In genomic region chr8:85299434-85300077, GRCm38 (mm10) we compare ENCODE assay signal across 8 mouse cellular contexts. TPM values are rescaled to one million over a fixed set of nuclear protein-coding genes. Genes with fewer than 3 reads are reported as not detected.
DNase-seq lines count a peak whose midpoint lies in the region; ATAC-seq and TF ChIP-seq lines count a peak whose summit lies in the region.

Gene Orc6, plus strand, starts transcription at chr8:85299632.
Gene Vps35, minus strand, starts transcription at chr8:85299802.

- ATAC-seq in forebrain, embryonic 11.5 days (replicated peaks; ENCODE audit: low FRiP score) = peak; percentile 98
- peak; percentile 98 for ATAC-seq in heart, embryonic 16.5 days (replicated peaks; ENCODE audit: extremely low read depth, insufficient read depth, low FRiP score)
- ATAC-seq in liver, embryonic 15.5 days (ENCODE audit: insufficient read depth) = peak; percentile 98
- peak; percentile 98 for ATAC-seq in neural tube, embryonic 12.5 days (ENCODE audit: low FRiP score, low read depth)

- no peak for TF ChIP-seq CTCF in CH12.LX (conservative IDR thresholded peaks at IDR 0.05 in 1 of 2, IDR thresholded peaks at IDR 0.05 in 1 of 2; ENCODE audit: low read depth in 2 of 2, low read length in 2 of 2)

- H3K27ac ChIP-seq in CH12.LX (ENCODE audit: insufficient read depth, low read depth) = peak within 1 kb of the TSS; percentile 86
- peak within 1 kb of the TSS; percentile 97 for H3K27ac ChIP-seq in forebrain, embryonic 11.5 days (ENCODE audit: low read depth, low read length)
- peak within 1 kb of the TSS; percentile 98 for H3K27ac ChIP-seq in heart, embryonic 16.5 days (ENCODE audit: low read length)
- peak within 1 kb of the TSS; percentile 93 for H3K27ac ChIP-seq in liver, embryonic 15.5 days (replicated peaks)
- H3K27ac ChIP-seq in neural tube, embryonic 12.5 days = peak within 1 kb of the TSS; percentile 86

- under 1% methylated on average over 63 of the region's 63 CpGs for WGBS in forebrain, embryonic 11.5 days
- under 1% methylated on average over 63 of the region's 63 CpGs for WGBS in heart, embryonic 16.5 days
- WGBS in liver, embryonic 15.5 days (ENCODE audit: insufficient replicate concordance) = under 1% methylated on average over 63 of the region's 63 CpGs
- WGBS in neural tube, embryonic 12.5 days = under 1% methylated on average over 63 of the region's 63 CpGs

- peak within 1 kb of the TSS; percentile 67 for H3K4me2 ChIP-seq in CH12.LX (ENCODE audit: insufficient read depth, low read depth, poor library complexity, severe bottlenecking)
- peak within 1 kb of the TSS; percentile 78 for H3K4me2 ChIP-seq in forebrain, embryonic 11.5 days (ENCODE audit: low read depth, low read length, severe bottlenecking)
- H3K4me2 ChIP-seq in heart, embryonic 16.5 days (ENCODE audit: low read depth, low read length) = peak within 1 kb of the TSS; percentile 82
- H3K4me2 ChIP-seq in liver, embryonic 15.5 days = peak within 1 kb of the TSS; percentile 83
- H3K4me2 ChIP-seq in neural tube, embryonic 12.5 days (replicated peaks) = peak within 1 kb of the TSS; percentile 81

- peak; percentile 90 for TF ChIP-seq POLR2A in CH12.LX (IDR thresholded peaks at IDR 0.05; ENCODE audit: low read depth, low read length)

- H3K27me3 ChIP-seq in CH12.LX (replicated peaks) = no peaks in the 10 kb centered on the region
- H3K27me3 ChIP-seq in forebrain, embryonic 11.5 days (ENCODE audit: control insufficient read depth, insufficient read depth, low read length) = no peaks in the 10 kb centered on the region
- H3K27me3 ChIP-seq in heart, embryonic 16.5 days (ENCODE audit: control insufficient read depth, insufficient read depth, low read length) = no peaks in the 10 kb centered on the region
- no peaks in the 10 kb centered on the region for H3K27me3 ChIP-seq in liver, embryonic 15.5 days
- no peaks in the 10 kb centered on the region for H3K27me3 ChIP-seq in neural tube, embryonic 12.5 days (replicated peaks)

- H3K4me3 ChIP-seq in CH12.LX (replicated peaks in 1 of 3; ENCODE audit: low read depth in 2 of 3, low read length in 2 of 3, poor library complexity in 1 of 3) = peak within 1 kb of the TSS; percentile 93 to 100 (median 98)
- H3K4me3 ChIP-seq in forebrain, embryonic 11.5 days (ENCODE audit: low read depth, low read length) = peak within 1 kb of the TSS; percentile 91
- peak within 1 kb of the TSS; percentile 91 for H3K4me3 ChIP-seq in heart, embryonic 16.5 days (ENCODE audit: low read length)
- H3K4me3 ChIP-seq in liver, embryonic 15.5 days (replicated peaks) = peak within 1 kb of the TSS; percentile 90
- H3K4me3 ChIP-seq in neural tube, embryonic 12.5 days = peak within 1 kb of the TSS; percentile 94

- in situ Hi-C loops in CH12.LX (cut with MboI; ENCODE audit: low pct_ligation_motif_present, low pct_unique_long_range_greater_than_20kb, low sequenced_read_pairs) = loop anchor here (25.0 kb wide), 1 partner anchor 238 kb away; no protein-coding TSS in a partner anchor

- no peak for TF ChIP-seq EP300 in CH12.LX (IDR thresholded peaks at IDR 0.05; ENCODE audit: low read length)

- TF ChIP-seq RAD21 in CH12.LX (IDR thresholded peaks at IDR 0.05; ENCODE audit: low read depth, low read length) = no peak

- H3K4me1 ChIP-seq in CH12.LX (ENCODE audit: control insufficient read depth in 1 of 2, insufficient read depth in 2 of 2) = peaks cover 0 to 53% of the 10 kb centered on the region in 2 experiments; a peak in 2 of 4 replicates
- H3K4me1 ChIP-seq in forebrain, embryonic 11.5 days (replicated peaks; ENCODE audit: control insufficient read depth, insufficient read depth, low read length) = peaks cover 5% of the 10 kb centered on the region; the same call in 1 of the 2 replicates
- peaks cover 25% of the 10 kb centered on the region for H3K4me1 ChIP-seq in heart, embryonic 16.5 days (ENCODE audit: control insufficient read depth, insufficient read depth, low read length)
- peaks cover 42% of the 10 kb centered on the region for H3K4me1 ChIP-seq in liver, embryonic 15.5 days (replicated peaks)
- H3K4me1 ChIP-seq in neural tube, embryonic 12.5 days = peaks cover 19% of the 10 kb centered on the region

- peak; percentile 96 for DNase-seq in CH12.LX (ENCODE audit: extremely low read depth)
- peak; percentile 96 for DNase-seq in c-Kit-positive CD71-positive TER-119-negative erythroid progenitor cells, embryonic 14.5 days (ENCODE audit: low read depth)
- peak; percentile 98 for DNase-seq in forebrain, embryonic 11.5 days (ENCODE audit: low spot score)
- DNase-seq in kidney, postnatal 36 days = peak; percentile 97 to 99
- DNase-seq in telencephalon, adult 2 months (ENCODE audit: low read depth, low spot score) = peak; percentile 93

- H3K9ac ChIP-seq in CH12.LX (ENCODE audit: insufficient read depth, low read depth) = peak within 1 kb of the TSS; percentile 79
- peak within 1 kb of the TSS; percentile 85 for H3K9ac ChIP-seq in forebrain, embryonic 11.5 days (ENCODE audit: low read length)
- peak within 1 kb of the TSS; percentile 98 for H3K9ac ChIP-seq in heart, embryonic 16.5 days (ENCODE audit: low read length)
- H3K9ac ChIP-seq in liver, embryonic 15.5 days = peak within 1 kb of the TSS; percentile 93
- H3K9ac ChIP-seq in neural tube, embryonic 12.5 days = peak within 1 kb of the TSS; percentile 88

- peaks cover 11 to 33% of the 10 kb centered on the region in 2 experiments for H3K36me3 ChIP-seq in CH12.LX (replicated peaks in 1 of 2; ENCODE audit: control insufficient read depth in 1 of 2, insufficient read depth in 1 of 2, low read length in 1 of 2)
- H3K36me3 ChIP-seq in forebrain, embryonic 11.5 days (ENCODE audit: control insufficient read depth, insufficient read depth, low read length) = no peaks in the 10 kb centered on the region
- H3K36me3 ChIP-seq in heart, embryonic 16.5 days (ENCODE audit: control insufficient read depth, insufficient read depth) = peaks cover 12% of the 10 kb centered on the region
- H3K36me3 ChIP-seq in liver, embryonic 15.5 days (replicated peaks) = peaks cover 34% of the 10 kb centered on the region
- H3K36me3 ChIP-seq in neural tube, embryonic 12.5 days = peaks cover 11% of the 10 kb centered on the region

- H3K79me2 ChIP-seq in CH12.LX (replicated peaks; ENCODE audit: control insufficient read depth, extremely low read depth, insufficient read depth, poor library complexity, severe bottlenecking) = peaks cover 66% of the 10 kb centered on the region

- dilution Hi-C loops in CH12.LX (cut with MboI; ENCODE audit: extremely low pct_ligation_motif_present, extremely low pct_unique_long_range_greater_than_20kb, low sequenced_read_pairs) = no loop called here

- no peaks in the 10 kb centered on the region for H3K9me3 ChIP-seq in CH12.LX (replicated peaks; ENCODE audit: low read length)
- no peaks in the 10 kb centered on the region for H3K9me3 ChIP-seq in forebrain, embryonic 11.5 days (ENCODE audit: control insufficient read depth, low read length)
- no peaks in the 10 kb centered on the region for H3K9me3 ChIP-seq in heart, embryonic 16.5 days (replicated peaks; ENCODE audit: control insufficient read depth, low read length)
- H3K9me3 ChIP-seq in liver, embryonic 15.5 days (replicated peaks) = no peaks in the 10 kb centered on the region
- no peaks in the 10 kb centered on the region for H3K9me3 ChIP-seq in neural tube, embryonic 12.5 days

TF ChIP-seq in CH12.LX, 34 proteins besides CTCF, POLR2A, EP300 and RAD21 (continues in another document):
- TF ChIP-seq ZKSCAN1 (IDR thresholded peaks at IDR 0.05; ENCODE audit: borderline replicate concordance, low read depth, low read length) (no peak), TCF12 (IDR thresholded peaks at IDR 0.05; ENCODE audit: low read depth, low read length) (peak; percentile 82), BHLHE40 (IDR thresholded peaks at IDR 0.05; ENCODE audit: low read depth, low read length) (peak; percentile 59), E2F4 (IDR thresholded peaks at IDR 0.05; ENCODE audit: insufficient replicate concordance, low read depth, low read length) (peak; percentile 94; the same call in 1 of the 2 replicates), SIN3A (IDR thresholded peaks at IDR 0.05; ENCODE audit: low read length) (0 out of 2 replicates have a peak, but pooled peaks have one; percentile 69), POLR2AphosphoS2 (IDR thresholded peaks at IDR 0.05; ENCODE audit: low read depth, low read length) (peak; percentile 76; the same call in 1 of the 2 replicates), MAX (IDR thresholded peaks at IDR 0.05; ENCODE audit: low read length) (peak; percentile 47), HCFC1 (IDR thresholded peaks at IDR 0.05; ENCODE audit: low read depth, low read length) (peak; percentile 69), MYC (IDR thresholded peaks at IDR 0.05; ENCODE audit: low read depth, low read length) (peak; percentile 28; the same call in 1 of the 2 replicates), PAX5 (IDR thresholded peaks at IDR 0.05; ENCODE audit: low read length) (no peak), SMC3 (IDR thresholded peaks at IDR 0.05; ENCODE audit: low read depth, low read length) (no peak), USF1 (IDR thresholded peaks at IDR 0.05; ENCODE audit: low read depth, low read length) (peak; percentile 82), CHD1 (IDR thresholded peaks at IDR 0.05; ENCODE audit: low read depth, low read length) (no peak), CHD2 (IDR thresholded peaks at IDR 0.05; ENCODE audit: low read length) (peak; percentile 97), ZC3H11A (IDR thresholded peaks at IDR 0.05; ENCODE audit: low read depth, low read length) (no peak), TBP (conservative IDR thresholded peaks at IDR 0.05; ENCODE audit: low read depth, low read length) (peak; percentile 71), RCOR1 (conservative IDR thresholded peaks at IDR 0.05; ENCODE audit: low read depth, low read length) (no peak)

RNA-seq across cellular contexts. Expression of gene Orc6, which starts in this region (rescaled TPM):
- total RNA-seq in CH12.LX (2012; rRNA removed) (97.2 and 121 TPM in 2 replicates), CH12.LX (2014; rRNA removed) (238 and 242 TPM in 2 replicates)
- 134 and 140 TPM in 2 replicates for polyA plus RNA-seq in CH12.LX (2012; ENCODE audit: insufficient read length, low read depth)
- polyA plus RNA-seq in forebrain, embryonic 11.5 days (2014; fragmentation: Nextera tagmentation; extraction: Ambion mirVana) = 145 and 159 TPM in 2 replicates
- polyA plus RNA-seq in heart, embryonic 16.5 days (2015; fragmentation: Nextera tagmentation; extraction: Ambion mirVana) = 50.6 and 53.5 TPM in 2 replicates
- polyA plus RNA-seq in liver, embryonic 15.5 days (2015; fragmentation: Nextera tagmentation; extraction: Ambion mirVana) = 80.8 and 84.4 TPM in 2 replicates
- 86.5 and 89.0 TPM in 2 replicates for polyA plus RNA-seq in neural tube, embryonic 12.5 days (2016; fragmentation: Nextera tagmentation; extraction: Ambion mirVana)

RNA-seq across cellular contexts. Expression of gene Vps35, which starts in this region (rescaled TPM):
- total RNA-seq in CH12.LX (2012; rRNA removed) (79.8 and 85.9 TPM in 2 replicates), CH12.LX (2014; rRNA removed) (163 and 197 TPM in 2 replicates)
- 92.5 and 99.2 TPM in 2 replicates for polyA plus RNA-seq in CH12.LX (2012; ENCODE audit: insufficient read length, low read depth)
- 163 and 166 TPM in 2 replicates for polyA plus RNA-seq in forebrain, embryonic 11.5 days (2014; fragmentation: Nextera tagmentation; extraction: Ambion mirVana)
- 114 and 119 TPM in 2 replicates for polyA plus RNA-seq in heart, embryonic 16.5 days (2015; fragmentation: Nextera tagmentation; extraction: Ambion mirVana)
- 85.1 and 92.3 TPM in 2 replicates for polyA plus RNA-seq in liver, embryonic 15.5 days (2015; fragmentation: Nextera tagmentation; extraction: Ambion mirVana)
- 157 and 177 TPM in 2 replicates for polyA plus RNA-seq in neural tube, embryonic 12.5 days (2016; fragmentation: Nextera tagmentation; extraction: Ambion mirVana)

Comparison
In these comparisons a context has a peak if more than half of its experiments do, and no peak if none do; other contexts are left out.
1. Peak in every context shown above with its lines: DNase-seq, ATAC-seq, H3K4me3 ChIP-seq and H3K27ac ChIP-seq.